Mouse (Mus musculus): ENCODE measurements around the gene Cblb.
A peak's percentile ranks its signal among the peaks of the same experiment; 100 is the strongest.

Cblb gene

DNA sequence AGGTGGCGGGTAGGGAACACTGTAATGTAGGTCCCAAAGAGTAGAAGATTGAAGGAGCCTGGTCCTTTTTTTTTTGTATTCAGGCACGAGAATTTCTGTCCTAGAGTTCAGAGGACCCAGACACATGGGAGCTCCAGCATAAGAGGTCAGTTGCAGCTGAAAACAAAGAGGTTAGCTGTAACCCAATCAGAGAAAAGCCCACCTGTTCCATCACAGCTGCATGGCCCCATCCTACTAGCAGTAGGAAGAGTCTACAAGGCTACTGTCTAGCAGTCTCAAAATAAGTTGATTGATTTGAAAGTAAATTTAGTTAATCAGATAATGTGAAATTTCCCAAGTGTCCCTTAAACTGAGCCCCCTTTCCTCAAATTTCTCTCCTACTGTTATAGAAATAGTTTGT, 40.3 kb downstream of the Cblb start:
- no peak for DNase-seq (ENCODE audit: low spot score in 2 of 2)

DNA sequence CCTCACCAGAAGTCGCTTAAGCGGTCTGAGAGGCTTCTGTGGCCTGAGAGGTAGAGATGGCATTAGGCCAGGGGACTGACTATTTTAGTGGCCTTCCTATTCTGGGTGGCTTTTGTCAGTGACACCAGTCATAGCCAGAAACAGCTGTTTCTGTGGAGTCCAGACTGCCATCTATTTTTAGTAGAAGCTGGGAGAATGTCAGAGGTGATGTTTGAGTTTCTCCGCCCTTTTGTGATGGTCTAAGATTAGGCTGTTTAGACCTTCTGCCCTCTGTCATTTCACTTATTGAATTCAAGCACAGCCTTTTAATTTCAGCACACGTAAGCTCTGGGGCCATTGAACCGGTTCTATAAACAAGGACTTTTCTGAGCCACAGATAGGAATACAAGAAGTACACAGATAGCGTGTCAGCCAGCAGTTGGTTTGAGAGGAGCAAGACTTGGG, 40.8 kb downstream of the Cblb start:
- no peak for DNase-seq (ENCODE audit: low spot score in 2 of 2)

DNA sequence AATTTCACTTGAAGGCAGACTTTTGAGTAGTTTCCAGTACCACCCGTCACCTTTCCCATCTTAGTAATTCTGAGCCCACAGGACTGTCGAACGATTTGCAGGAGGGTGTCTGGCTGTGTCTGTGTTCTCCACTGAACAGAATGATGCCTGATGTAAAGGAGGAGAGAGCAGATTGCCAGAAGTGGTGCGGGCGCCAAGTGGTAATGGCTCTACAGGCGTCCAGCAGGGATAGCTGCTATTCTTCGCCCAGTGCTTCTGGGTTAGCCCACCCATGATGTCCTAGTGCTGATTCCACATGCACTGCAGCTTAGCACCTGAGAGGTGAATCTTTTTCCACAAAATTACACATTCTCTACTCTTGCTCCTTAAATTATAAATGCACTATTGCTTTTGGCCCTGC, 45.6 kb downstream of the Cblb start:
- DNase-seq (ENCODE audit: low spot score in 2 of 2), result no peak

DNA sequence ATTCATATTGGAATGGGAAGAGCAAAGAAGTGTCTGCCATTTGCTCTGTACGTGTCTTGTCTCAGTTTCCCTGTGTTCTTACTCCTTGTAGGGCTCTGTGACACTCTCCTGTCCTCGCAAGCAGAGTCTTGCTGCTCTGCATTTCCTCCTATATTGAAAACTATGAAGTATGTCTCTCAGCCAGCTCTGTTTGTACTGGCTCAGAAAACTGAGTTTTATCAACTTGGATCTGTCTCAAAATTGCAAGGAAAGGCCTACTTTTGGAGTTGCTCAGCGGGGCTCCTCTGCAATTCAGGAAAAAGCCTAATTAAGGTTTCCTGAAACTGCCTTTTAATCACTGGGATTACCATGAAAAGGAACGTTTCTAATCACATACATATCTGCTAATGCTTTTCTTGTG, 46.9 kb downstream of the Cblb start:
- no peak for DNase-seq (ENCODE audit: low spot score in 2 of 2)

DNA sequence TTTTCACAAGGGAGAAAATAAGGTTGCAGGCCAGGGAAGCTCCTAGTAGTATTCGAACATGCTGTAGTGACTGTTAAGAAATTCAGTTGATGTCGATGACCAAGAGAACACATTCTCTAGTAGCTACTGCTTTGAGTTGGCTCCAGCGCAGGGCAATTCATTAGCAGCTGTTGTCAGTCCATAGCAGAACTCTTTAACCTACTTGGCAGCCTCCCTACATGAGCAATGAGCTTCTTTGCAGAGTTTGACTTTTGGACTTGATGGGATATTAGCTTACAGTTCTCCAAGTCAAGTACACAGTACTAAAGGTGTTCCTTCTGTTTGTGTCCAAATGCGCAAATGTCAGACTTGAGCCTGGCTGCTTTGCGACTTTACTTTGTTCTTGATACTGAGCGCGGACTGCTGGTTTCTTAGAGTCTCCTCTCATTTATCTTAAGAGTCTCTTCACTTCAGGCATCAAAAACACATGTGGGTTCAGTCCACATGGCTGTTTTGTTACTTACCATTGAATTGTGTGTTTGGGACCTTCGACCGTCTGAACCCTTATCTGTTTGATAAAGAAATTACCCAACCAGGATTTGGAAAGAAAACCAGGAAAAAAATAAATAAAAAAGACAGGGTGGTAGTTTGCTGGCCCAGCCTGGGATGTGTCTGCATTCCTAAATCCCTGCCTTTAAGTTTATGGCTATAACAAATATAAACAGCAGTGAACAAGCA, 47.9 kb downstream of the Cblb start:
- DNase-seq (ENCODE audit: low spot score in 2 of 2), result no peak

DNA sequence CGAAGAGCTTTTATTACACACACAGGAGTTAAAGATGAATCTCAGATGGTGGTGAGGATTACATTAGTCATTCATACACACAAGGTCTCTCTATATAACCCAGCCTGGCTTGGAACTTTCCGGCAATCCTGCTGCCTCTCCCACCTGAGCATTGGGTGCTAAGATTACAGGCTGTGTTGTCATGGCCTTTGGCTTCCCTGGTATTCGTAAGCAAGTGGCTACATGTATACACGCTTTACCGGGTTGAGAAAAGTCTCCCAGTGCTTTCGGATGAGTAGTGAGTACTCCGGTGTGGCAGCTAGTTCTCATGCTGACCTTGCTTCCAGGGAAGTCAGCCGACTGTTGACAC, 48.4 kb downstream of the Cblb start:
- DNase-seq (ENCODE audit: low spot score in 2 of 2), result no peak

DNA sequence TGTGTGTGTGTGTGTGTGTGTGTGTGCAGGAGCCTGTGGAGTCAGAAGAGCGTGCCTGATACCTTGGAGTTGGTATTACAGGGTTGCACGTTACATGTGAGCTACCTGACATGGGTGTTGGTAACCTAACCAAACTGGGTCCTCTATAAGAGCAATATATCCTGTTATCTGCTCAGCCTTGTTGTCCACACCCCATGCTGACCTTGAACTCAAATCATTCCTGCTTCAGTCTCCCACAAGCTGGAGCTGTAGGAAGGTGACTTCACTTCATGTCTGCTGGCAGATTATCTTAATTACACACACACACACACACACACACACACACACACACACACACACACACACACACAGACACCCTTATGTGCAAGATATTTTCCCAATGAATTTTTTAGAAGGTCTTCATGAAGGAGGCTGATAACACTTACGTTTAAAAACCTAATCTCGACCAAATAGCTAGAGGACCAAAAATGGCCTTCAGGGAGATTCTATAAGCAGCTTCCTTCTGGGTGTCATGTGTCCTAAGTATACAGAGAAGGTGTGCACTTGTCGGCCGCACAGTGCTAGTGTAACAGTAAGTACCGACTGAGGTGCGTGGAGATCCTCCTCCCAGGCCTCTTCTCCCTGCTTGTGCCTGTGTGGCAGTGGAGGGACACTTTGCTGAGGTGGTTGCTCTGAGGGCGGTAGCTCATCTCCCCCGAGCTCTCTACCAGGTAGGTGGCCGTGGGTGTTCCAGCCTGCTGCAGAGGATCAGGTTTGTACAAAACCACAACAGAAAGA, 49.8 kb downstream of the Cblb start:
- DNase-seq (ENCODE audit: low spot score in 2 of 2), result no peak

DNA sequence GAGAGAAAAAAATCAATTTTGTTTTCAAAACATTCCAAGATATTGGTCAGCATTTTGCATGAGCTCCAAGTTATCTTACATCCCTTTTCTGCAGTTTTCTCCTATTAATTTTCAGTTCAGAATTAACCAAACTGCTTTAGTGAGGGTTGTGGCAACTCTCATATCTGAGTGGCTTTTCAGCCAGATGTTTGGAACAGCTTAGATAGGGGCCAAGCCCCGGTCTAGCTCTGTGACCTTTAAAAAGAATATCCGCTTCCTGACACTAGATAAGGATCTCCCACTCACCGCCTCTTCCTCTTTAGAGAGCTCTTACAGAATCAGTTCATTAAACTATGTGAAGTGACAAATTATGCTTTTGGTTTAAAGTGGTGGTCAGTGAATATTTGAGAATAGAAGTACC, 50.7 kb downstream of the Cblb start:
- DNase-seq (ENCODE audit: low spot score in 2 of 2), result no peak

DNA sequence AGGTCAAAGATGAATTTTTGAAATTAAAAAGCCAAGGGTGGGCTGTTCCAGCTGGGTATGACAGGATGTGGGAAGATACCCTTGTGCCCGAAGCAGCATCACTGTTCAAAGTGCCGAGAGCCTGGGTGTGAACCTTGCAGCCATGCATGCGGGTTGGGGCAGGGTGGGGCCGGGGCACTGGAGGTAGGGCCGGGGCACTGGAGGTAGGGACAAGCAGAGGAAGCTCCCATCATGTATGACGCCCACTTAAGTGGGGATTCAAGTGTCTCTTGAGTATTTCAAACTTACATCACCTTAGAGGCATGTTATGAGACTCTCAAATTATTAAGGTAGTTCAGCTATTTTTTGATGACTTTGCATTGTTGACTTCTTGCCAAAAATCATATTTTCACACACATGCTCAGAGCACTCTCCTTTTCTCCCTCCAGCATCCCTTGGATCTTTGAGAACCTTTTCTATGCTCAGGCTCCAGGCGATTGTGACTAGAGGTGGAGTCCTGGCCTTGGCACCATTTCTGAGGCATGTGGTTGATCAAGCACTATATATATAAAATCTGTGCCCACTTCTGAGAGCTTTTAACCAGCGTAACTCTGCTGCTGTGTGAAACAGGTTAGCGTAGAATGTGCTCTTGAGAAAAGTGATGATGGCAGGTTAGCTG, 55.9 kb downstream of the Cblb start:
- no peak for DNase-seq (ENCODE audit: low spot score in 2 of 2)

DNA sequence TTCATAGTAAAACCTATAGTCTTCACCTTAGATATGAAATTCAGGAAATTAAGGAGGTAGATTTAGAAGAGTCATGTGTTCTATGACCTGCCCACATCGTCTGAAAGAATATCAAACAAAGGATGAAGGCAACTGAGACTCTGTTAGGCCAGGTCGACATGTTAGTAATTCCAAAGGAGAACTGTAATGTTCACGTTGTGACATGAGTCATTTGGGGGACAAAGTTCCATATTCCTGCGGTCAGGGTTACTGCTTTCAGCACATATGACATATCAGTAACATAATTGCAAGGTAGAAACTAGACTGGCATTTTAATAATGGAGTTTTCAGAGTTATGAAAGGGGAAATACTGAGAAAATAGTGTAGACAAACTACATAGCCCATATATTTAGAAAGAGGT, 58.3 kb downstream of the Cblb start:
- no peak for DNase-seq (ENCODE audit: low spot score in 2 of 2)

DNA sequence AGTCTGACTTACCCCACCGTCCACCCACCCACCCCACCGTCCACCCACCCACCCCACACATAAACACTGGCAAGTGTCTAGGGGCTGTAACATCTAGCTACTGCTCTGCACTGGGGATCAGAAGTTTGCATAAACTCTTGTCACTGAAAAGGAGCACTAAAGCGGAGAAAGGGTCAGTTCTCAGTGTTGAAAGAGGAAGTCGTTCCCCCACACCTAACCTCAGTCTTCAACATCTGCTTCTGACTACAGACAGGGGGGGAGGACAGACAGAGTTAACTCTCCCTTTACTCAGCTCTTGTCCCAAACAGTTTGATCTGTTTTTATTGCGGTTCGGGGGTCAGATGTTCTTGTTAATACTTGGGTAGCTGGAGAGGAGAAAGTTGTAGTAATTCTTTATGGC, 59.9 kb downstream of the Cblb start:
- DNase-seq (ENCODE audit: low spot score in 2 of 2), result no peak

DNA sequence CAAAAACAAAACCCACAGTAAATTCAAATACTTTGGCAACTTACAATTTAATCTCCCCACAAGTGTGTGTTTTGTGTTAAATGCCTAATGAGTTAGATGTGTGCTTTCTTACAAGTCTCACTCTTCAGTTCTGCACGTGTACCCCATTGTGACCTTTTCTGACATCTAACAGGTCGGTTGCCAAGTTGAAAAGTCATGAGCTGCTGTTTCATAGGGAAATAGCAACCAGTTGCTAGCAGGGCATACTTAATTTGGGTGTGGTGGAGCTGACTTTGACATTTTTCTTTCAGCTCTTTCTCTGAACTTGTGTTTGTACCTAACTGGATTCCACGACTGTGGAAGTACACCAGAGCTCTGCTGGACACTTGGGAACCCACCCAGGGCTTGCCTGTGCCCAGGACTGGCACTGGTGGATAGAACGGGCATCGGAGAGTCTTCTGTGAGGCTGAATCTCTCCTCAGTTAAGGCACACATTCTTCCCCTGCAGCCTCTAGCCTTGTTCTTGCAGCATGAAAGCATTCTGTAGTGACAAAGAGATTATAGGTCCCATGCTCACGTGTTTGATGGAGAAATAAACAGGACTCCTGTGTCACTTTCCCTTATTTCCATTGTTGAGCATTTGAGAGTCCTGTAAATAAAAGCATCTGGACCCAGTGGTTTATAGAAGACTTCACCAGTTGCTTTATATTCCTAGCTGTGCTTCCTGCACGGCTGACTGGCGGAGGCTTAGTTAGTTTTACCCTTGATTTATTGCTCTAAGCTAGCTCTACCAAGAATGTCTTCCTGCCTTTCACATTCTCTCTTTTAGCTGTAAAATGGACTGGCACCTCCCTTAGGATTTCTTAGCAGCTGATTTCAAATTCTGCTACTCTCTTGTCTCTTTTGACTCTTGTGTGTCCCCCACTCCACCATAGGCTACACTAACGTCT, 62.6 kb downstream of the Cblb start:
- DNase-seq (ENCODE audit: low spot score in 2 of 2), result no peak

DNA sequence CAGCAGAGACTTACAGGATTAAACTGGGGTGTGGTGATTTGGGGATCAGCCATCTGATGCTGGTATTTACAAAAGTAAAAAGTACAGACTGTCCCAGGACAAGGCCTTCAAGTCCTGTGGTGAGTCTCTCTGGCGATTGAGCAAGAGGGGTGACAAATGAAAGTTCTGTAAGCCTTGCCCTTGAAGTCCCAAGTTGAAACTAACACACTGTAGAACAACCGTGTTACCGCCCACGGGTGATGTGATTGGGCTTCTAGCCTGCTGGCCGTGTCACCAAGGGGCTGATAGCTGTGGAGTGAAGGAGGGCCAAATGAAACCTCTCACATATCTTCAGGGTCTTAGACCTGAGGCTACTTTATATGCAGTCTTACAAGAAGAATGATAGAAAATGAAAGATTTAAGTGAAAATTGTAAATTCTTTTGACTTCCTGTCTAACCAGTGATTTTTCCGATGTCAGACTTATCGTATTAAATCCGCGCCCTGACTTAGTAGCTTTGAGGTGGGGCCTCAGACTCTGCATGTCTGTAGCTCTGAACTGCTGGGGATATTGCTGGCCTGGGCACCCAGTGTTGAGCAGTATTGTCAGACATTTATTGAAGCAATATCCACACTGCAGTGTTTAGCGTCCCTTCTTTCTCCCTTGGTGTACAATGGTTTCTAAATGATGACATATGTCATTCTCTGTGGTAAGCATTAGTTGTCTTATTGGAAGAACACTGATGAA, 63.9 kb downstream of the Cblb start:
- DNase-seq (ENCODE audit: low spot score in 2 of 2), result no peak

DNA sequence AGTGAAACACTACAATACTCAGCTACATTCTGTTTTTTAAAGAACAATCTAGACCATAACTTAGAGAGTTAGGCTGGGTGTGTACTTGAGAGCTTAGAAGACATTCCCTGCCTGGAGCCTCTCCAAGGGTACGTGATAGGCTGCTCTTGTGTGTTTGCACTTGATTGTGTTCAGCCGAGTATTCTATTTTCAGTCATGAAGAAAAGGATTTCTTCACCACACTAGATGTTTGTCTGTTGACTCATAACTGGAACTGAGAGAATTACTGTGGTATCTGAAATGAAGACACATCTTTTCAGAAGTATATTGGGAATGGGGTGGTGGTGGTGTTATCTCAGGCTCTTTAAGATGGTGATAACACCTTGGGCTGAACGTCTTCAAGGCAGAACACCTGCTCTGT, 64.6 kb downstream of the Cblb start:
- DNase-seq (ENCODE audit: low spot score in 2 of 2), result no peak

DNA sequence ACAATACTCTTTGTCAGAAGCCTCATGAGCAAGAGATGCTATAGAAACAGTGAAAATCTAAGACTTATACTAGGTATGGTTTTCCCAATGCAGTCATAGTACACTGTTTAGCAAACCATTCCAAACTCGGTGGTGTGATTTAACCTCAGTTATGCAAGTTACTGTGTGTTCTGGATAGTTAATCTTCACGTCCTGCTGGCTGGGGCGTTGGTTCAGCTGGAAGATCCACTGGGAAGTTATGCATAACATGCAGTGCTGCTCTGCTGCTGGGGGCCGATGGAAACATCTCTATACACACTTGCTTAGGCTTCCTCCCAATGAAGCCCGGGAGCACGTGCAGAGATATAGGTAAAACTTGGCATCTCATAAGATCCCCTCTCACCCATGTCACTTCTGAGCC, 69.4 kb downstream of the Cblb start:
- no peak for DNase-seq (ENCODE audit: low spot score in 2 of 2)

DNA sequence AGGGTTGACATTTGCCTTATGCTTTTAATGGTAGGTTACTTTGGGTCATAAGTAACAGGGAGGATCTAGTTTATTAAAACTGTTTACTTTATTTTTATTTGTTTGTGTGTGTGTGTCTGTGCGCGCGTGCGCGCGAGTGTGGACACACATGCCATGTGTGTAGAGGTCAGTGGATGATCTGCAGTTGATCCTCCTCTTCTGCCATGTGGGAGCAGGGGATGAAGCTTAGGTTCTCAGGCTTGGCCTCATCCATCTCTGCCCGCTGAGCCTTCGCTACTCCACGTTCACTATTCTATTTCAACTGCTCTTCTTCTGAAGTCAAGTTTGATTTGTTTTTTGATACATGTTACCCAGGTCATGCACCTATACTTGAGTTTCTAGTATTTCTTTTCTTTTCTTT, 73.6 kb downstream of the Cblb start:
- DNase-seq (ENCODE audit: low spot score in 2 of 2), result no peak

DNA sequence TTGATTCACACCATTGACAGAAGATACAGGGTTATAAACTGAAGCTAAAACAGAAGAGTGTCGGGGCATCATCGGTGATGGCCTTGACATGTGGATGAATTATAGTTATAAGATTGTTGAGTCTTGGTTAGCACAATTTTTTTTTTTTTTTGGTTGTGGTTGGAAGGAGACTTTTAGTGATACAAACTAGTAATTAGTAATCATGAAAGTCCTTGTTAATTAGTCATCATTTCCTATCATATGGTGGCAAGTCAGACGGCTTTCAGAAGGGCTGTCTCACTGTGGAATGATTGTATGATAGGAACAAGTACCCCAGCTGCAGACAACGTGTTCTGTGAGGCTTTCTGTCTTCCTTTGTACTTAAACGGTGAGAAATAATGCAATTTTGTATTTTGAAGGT, 76.8 kb downstream of the Cblb start:
- DNase-seq (ENCODE audit: low spot score in 2 of 2), result no peak

DNA sequence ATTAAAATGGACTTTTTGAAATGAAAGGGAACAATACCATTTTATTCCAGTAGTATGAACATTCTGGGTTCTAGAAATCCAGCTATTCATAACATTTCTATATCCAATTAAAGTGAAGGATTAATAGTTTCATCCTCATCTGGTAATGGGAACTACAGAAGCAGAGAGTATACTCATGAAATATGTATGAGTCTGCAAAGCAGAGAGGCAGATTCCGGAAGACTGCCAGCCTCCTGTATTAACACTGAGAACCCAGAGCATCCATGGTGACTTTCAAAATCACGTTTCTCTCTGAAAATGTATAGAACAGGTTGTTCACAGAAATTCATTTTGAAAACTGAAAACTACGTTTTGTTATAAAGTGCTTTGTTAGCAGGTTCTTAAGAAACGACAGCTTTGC, 83.4 kb downstream of the Cblb start:
- peak in 1 of 2 experiments; percentile 20 for DNase-seq (ENCODE audit: low spot score in 2 of 2)

DNA sequence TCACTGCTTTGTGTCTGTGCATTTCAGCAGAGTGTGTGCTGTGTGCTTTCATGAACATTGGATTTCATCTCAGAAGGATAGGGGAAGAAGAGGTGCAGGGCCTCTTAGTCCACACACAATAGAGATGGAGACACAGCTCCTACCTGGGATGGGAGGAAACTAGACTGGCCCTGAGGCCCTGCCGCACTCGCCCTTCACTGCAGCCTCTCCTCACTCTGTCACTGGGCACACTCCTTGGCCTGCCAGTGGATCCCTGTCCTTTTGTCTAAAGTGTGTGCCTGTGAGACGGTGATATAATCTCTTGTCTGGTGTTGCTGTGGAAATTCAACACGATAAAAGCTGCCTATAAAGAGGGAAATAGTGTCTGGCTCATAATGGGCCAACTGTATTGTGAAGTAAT, 88.0 kb downstream of the Cblb start:
- DNase-seq (ENCODE audit: low spot score in 2 of 2), result no peak

DNA sequence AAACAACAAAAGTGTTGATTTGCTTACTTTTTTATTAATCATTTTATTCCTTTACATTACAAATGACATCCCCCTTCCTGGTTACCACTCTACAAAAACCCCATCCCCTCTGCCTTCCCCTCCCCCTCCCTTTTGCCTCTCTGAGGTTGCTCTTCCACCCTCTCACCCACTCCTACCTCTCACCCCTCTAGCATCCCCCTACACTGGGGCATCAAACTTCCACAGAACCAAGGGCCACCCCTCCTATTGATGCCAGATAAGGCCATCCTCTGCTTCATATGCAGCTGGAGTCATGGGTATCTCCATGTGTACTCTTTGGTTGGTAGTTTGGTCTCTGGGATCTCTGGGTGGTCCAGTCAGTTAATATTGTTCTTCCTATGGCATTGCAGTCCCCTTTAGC, 93.9 kb downstream of the Cblb start:
- no peak for DNase-seq (ENCODE audit: low spot score in 2 of 2)

DNA sequence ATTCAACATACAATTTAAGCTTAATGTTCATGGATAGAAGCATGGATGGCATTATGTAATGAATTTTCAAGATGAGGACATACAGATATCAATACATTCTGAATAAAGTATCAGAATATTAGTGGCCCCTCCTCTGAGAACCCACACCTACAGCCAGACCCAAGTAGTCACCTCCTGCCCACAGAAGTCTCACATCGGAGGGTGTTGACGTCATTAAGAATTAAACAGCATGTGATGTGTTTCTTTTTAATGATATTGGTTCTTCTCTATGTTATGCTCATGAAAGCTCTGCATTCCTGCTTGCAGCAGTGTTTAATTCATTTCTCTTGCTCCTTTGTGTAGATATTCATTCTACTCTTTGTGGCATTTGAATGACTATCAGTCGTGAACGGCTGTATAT, 94.9 kb downstream of the Cblb start:
- DNase-seq (ENCODE audit: low spot score in 2 of 2), result no peak

Data from right cerebral cortex, postnatal 36 days (tissue).